Mouse (Mus musculus) neutrophil, adult 5-6 weeks (primary cell): Measurements from ENCODE around the gene C1s2. TPM values are rescaled to one million over a fixed set of nuclear protein-coding genes. Genes with fewer than 3 reads are reported as not detected.
A peak's percentile ranks its signal among the peaks of the same experiment; 100 is the strongest.
"Not testable (repeated sequence)": the region's sequence is repeated elsewhere in the genome, so short reads cannot be mapped to it uniquely, and the experiment has no call there.

Experiments
- ATAC-seq: fragments of 151-379, 151-347 bp; 2 replicates; pipeline ENCODE4 v1.8.0; 2017; ENCODE audit warnings: mild to moderate bottlenecking, moderate TSS enrichment; ENCODE audit not compliant: insufficient number of reproducible peaks, poor library complexity, low FRiP score, severe bottlenecking; ENCODE audit errors: extremely low read depth
- total RNA-seq: library from RNA; stranded (forward); fragments of 200-1000 nt; gene quantifications from 2 replicates; pipeline ENCODE4 v1.2.3, GENCODE M21; 2017

C1s2 gene
- total RNA-seq, 1 experiment from 2014 or later, result not detected

- ATAC-seq, result no peak
Measured at GRCm38 (mm10) chr6:124655893-124656292, 20.0 kb upstream of the C1s2 start.

GRCm38 (mm10) chr6:124646394-124646793, 10.5 kb upstream of the C1s2 start:
- no peak for ATAC-seq

GRCm38 (mm10) chr6:124640997-124641396, 5.1 kb upstream of the C1s2 start:
- peak; percentile 69 for ATAC-seq

GRCm38 (mm10) chr6:124640041-124640440, 4.2 kb upstream of the C1s2 start:
- ATAC-seq, result no peak

GRCm38 (mm10) chr6:124636858-124637460, 1.1 kb upstream of the C1s2 start:
- not testable (repeated sequence) for ATAC-seq

GRCm38 (mm10) chr6:124630763-124631162, 5.1 kb downstream of the C1s2 start:
- no peak for ATAC-seq

GRCm38 (mm10) chr6:124626184-124626583, 9.7 kb downstream of the C1s2 start:
- not testable (repeated sequence) for ATAC-seq

- no peak for ATAC-seq
Measured at GRCm38 (mm10) chr6:124625612-124626011, 10.3 kb downstream of the C1s2 start.

GRCm38 (mm10) chr6:124602031-124602430, 33.9 kb downstream of the C1s2 start:
- no peak for ATAC-seq

GRCm38 (mm10) chr6:124593121-124593520, 42.8 kb downstream of the C1s2 start:
- ATAC-seq, result no peak

- no peak for ATAC-seq
Measured at GRCm38 (mm10) chr6:124592186-124592700, 43.6 kb downstream of the C1s2 start.

GRCm38 (mm10) chr6:124588771-124589170, 47.1 kb downstream of the C1s2 start:
- no peak for ATAC-seq

GRCm38 (mm10) chr6:124586266-124586665, 49.6 kb downstream of the C1s2 start:
- no peak for ATAC-seq

GRCm38 (mm10) chr6:124585761-124586160, 50.1 kb downstream of the C1s2 start:
- ATAC-seq, result no peak

GRCm38 (mm10) chr6:124584935-124585334, 51.0 kb downstream of the C1s2 start:
- ATAC-seq, result no peak

- no peak for ATAC-seq
Measured at GRCm38 (mm10) chr6:124582231-124582630, 53.7 kb downstream of the C1s2 start.

- ATAC-seq, result not testable (repeated sequence)
Measured at GRCm38 (mm10) chr6:124580155-124580554, 55.7 kb downstream of the C1s2 start.

GRCm38 (mm10) chr6:124575155-124575678, 60.7 kb downstream of the C1s2 start:
- not testable (repeated sequence) for ATAC-seq
